Mouse (Mus musculus): ENCODE results near the gene Arsa.
A peak's percentile ranks its signal among the peaks of the same experiment; 100 is the strongest.

The Arsa gene

DNA sequence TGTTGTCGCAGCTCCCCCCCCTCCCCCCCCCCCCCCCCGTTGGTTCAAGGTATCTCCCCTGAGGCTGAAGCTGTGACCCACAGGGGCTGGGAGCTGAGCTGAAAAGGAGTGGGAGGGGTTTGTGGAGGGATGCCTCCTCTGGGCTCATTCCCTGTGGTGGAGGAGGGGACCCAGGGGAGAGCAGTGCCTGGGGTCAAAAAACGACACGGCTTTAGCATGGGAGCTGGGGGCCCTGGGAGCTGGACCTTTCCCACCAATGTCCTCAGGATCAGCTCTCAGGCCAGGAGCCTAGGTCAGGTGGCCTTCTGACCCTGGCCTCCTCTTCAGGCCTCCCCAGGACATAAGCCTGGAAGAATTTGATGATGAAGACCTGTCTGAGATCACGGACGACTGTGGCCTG, 22.4 kb downstream of the Arsa start:
- DNase-seq (ENCODE audit: low spot score in 2 of 2): no peak

GRCm38 (mm10) chr15:89453865-89454478, 23.3 kb downstream of the Arsa start, which contains the start of gene Mapk8ip2:
TSS of gene Mapk8ip2 (plus strand) at chr15:89453913.
- no peak for DNase-seq (ENCODE audit: low spot score in 2 of 2)

DNA sequence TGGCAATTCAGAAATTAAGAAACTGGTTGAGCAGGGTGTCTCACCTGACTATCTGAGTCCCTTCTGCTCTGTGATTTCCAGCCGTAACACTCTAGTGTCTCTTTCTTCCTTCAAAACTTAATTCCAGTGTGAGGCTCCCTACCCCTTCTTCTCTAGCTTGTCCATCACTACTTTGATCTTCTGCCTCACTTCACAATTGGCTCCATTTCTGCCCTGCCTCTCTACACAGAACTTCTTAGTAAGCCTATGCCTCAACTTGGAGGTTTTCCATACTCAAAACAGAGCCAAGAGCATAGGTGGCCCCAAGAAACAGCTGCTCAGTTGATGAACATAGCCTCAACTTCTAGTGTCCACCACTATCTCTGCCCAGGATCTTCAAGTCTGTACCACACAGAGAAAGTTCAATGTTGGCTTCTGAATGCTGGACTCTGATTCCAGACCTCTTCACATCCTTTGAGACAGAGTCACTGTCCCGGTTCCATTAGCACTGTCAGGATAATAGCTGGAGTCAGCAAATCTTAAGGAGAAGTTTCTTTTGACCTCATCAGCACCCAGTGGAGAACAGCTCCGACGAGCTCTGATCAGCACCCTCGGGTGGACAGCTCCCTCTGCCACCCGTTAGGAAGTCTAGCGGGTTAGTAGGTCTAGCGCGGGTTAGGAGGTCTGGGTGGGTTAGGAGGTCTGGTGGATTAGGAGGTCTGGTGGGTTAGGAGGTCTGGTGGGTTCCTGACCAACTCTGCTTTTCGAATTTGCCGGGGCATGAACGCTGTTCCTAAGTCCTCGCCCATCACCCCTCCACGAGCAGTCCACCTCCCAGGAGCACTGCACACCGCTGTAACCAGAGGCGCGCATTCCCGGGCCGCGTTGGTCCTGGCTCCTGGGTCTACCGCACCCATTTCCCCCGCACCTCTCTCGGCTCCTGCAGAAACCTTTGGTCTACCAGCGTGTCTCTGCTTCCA, 24.0 kb downstream of the Arsa start:
- DNase-seq (ENCODE audit: low spot score in 2 of 2): peak in 1 of 2 experiments; percentile 49

DNA sequence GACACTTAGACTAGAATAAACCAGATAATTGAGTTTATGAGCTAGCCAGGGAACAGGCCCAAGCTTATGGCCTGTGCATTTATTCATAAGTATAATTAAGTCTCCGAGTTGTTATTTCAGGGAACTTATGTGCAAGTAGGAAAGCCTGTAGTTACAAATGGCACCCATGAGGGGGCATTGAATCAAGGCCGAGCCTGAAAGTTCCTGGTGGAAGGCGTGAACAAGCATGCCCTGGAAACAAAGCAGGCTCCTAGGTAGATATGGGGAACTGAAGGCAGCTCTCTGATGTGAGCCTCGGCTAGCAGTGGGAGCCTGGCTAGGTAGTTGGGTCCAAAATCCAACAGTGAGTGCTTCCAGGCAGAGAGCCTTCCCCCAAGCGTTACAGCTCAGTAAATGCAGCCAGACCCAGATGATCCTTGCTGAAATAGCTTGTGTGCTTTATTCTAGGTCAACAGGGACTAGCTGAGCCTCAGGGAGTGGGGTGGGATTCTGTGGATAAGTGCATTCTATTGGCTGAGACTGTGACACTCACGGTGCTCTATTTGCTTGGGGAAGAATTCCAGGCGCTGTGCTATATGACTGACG, 34.6 kb downstream of the Arsa start:
- no peak for DNase-seq (ENCODE audit: low spot score in 2 of 2)

- no peak for DNase-seq (ENCODE audit: low spot score in 2 of 2)
These were observed 41.3 kb downstream of the Arsa start for GRCm38 (mm10) chr15:89435878-89436277.

DNA sequence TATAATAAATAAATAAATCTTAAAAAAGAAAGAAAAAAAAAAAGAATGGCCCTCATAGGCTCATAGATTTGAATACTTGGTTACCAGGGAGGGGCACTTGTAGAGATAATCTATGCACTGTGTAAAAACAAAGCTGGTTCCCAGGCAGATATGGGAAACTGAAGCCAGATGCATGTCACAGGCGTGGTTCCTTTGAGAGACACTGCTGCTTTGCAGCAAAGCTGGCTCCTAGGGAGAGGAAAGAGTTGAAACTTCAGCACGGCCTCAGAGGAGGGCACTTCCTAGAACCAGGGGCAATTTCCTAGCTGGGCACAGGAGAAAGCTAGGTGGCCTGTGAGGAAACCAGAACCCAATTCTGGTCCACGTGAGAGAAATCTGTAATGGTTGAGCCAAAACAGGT, 43.1 kb downstream of the Arsa start:
- no peak for DNase-seq (ENCODE audit: low spot score in 2 of 2)

GRCm38 (mm10) chr15:89432946-89433345, 44.3 kb downstream of the Arsa start:
- no peak for DNase-seq (ENCODE audit: low spot score in 2 of 2)

- DNase-seq (ENCODE audit: low spot score in 2 of 2): no peak
These were observed 45.4 kb downstream of the Arsa start for GRCm38 (mm10) chr15:89431806-89432205.

DNA sequence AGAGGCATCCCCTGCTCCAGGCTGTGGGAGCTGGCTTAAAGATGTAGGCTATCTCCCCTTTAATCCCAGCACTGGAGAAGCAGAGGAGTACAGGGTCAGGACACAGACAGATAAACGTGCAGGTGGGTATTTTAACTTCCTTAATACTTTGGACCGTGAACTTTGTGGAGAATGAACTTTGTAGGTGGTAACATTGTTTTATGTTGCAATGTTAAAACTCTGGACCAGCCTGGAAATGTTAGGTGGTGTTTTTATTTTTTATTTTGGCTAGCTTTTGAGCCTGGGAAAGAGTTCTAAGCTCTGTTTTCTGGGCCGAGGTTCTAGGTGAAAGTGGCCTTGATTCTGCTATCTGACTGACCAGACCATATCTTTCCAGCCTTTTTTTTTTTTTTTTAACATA, 46.0 kb downstream of the Arsa start:
- DNase-seq (ENCODE audit: low spot score in 2 of 2): no peak

DNA sequence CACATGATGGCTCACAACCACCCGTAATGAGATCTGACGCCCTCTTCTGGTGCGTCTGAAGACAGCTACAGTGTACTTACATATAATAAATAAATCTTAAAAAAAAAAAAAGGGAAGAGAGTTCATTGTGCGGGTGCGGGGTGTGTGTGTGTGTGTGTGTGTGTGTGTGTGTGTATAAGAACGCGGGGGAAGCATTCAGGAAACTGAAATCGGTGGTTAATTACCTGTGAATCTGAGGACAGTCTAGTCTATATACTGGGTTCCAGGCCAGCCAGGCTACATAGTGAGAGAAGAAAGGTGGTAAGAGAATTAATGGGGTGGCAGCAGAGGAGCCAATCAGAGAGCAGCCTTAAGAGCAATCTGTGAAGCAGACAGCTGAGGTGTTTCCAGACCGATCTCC, 46.5 kb downstream of the Arsa start:
- DNase-seq (ENCODE audit: low spot score in 2 of 2): peak in 1 of 2 experiments; percentile 17

DNA sequence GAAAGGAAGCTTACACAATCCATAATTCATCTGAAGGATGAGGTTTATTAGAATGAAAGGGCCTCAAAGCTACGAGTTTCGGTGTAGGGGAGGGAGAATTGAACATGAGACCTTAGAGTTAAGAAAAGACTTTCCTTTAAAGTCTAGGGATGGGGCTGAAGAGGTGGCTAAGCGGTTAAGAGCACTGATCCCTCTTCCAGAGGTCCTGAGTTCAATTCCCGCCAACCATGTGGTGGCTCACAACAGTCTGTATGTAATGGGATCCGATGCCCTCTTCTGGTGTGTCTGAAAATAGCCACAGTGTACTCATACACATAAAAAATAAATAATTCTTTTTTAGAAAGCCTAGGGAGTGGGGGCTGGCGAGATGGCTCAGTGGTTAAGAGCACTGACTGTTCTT, 46.9 kb downstream of the Arsa start:
- peak in 1 of 2 experiments; percentile 26 for DNase-seq (ENCODE audit: low spot score in 2 of 2)

DNA sequence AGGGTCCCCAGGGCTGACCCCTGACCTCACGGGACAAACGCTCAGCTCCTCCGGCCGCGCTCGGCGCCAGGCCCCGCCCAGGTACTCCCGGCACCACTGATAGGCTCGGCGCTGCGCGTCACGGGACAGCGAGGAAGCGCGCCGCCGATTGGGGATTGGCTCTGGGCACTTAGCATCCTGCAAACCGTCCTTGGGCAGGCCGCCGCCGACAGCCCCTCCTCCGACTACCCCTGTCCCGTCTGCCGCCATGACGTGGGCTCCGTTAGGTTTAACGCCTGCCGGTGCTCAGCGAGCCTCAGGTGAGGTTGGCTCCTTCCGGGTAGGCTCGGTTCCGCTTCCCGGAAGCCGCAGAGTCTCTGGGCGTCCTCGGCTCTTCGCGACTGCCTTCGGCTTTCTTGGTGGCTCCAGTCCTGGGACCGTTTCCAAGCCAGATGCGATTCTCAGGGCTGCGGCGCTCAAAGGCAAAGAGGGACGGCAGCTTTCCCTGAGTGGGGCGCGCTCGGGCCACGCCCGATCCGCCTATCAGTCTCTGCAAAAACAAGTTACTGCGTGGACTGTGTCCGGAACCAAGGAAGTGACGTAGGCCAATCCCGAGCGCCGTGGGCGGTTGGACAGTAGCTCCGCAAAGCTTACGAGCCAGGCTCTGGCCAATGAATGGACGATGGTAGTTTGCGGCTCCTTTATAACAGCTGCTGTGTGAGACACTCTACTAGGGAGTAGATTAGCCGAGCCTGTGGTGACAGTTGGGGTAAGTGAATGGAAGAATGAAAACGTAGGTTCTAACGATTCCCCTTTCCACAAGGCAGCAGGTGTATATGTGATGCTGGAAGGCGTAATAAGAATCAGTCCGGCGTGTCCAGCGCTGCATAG, 47.6 kb downstream of the Arsa start, which contains the start of the genes C730034F03Rik, Gm44502 and Chkb:
TSS of gene C730034F03Rik (plus strand) at position 238 of the 870 bp plus-strand sequence.
TSS of gene Gm44502 (minus strand) at position 345 of the 870 bp plus-strand sequence.
TSS of gene Chkb (minus strand) at position 557 of the 870 bp plus-strand sequence.
- peak; percentile 93 to 94 for DNase-seq (ENCODE audit: low spot score in 2 of 2)

DNA sequence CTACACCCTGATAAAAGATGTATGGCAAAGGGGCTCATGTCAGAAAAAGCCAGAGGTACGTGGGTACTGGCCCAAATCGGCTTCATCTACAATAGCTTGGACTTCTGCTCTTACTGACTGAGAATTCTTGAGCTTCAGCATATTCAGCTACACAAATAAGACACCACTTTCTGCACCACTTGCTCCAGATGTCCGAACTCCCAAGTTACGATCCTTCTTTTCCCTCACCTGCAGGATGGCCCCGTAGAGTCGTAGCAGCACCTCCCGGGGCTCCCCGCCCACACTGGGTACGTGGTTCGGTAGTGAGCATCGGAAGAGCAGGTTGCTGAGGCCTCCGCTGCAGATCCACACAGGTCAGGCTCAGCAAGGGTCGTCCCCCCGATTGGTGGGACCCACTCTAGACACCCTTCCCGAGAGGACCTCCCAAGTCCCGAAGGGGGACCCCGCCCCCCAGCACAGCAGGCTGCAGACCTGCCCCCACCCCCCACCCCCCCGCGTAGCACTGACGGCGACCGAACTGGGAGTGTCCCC, 48.3 kb downstream of the Arsa start:
- peak in 1 of 2 experiments; percentile 11 for DNase-seq (ENCODE audit: low spot score in 2 of 2)

DNA sequence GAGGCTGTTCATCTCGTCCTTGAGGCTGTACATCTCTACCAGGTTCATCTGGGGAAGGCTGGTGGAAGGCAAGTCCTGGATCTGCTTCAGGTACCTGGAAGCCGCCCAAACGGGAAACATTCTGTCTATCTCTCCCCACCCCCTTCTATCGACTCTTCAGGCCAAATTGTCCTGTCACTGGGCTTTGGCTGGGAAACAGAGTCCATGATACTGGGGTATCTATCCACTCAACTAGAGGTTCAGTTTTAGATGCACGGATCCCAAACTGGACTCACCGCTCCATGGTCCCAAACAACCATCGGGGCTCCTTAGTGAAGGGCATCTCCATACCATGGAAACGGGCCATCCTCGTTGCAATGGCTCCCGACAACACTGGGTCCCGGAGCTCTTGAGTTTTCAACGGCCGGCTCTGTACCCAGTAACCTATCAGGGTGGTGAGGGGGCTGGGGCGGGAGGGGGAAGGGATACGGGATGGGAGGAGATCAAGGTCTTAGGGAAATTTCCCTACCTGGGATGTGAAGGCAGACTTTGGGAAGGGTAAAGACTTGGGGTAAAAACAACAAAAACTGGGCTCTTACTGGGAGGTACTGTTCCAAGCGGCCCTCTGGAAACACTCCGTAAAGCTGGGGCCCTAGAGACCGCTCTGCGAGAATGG, 49.0 kb downstream of the Arsa start:
- no peak for DNase-seq (ENCODE audit: low spot score in 2 of 2)

GRCm38 (mm10) chr15:89426716-89427115, 50.5 kb downstream of the Arsa start:
- DNase-seq (ENCODE audit: low spot score in 2 of 2): no peak

GRCm38 (mm10) chr15:89425711-89426121, 51.5 kb downstream of the Arsa start, which contains the start of gene Cpt1b:
TSS of gene Cpt1b (minus strand) at chr15:89425863.
- no peak for DNase-seq (ENCODE audit: low spot score in 2 of 2)

GRCm38 (mm10) chr15:89424621-89425020, 52.6 kb downstream of the Arsa start:
- no peak for DNase-seq (ENCODE audit: low spot score in 2 of 2)

Measured in natural killer cell, adult 2 months (primary cell).